Mouse (Mus musculus): ENCODE results near the gene Pcnx2. TPM values are rescaled to one million over a fixed set of nuclear protein-coding genes. Genes with fewer than 3 reads are reported as not detected.

The Pcnx2 gene
- total and polyA plus RNA-seq, 3 experiments = not detected

- in situ Hi-C loops (cut with MboI; ENCODE audit: low pct_ligation_motif_present, low pct_unique_long_range_greater_than_20kb, low sequenced_read_pairs) (loop anchor here (10.0 kb wide), 1 partner anchor 795 kb away; no protein-coding TSS in a partner anchor), dilution Hi-C loops (cut with MboI; ENCODE audit: extremely low pct_ligation_motif_present, extremely low pct_unique_long_range_greater_than_20kb, low sequenced_read_pairs) (no loop called here)
- H3K9ac ChIP-seq (ENCODE audit: insufficient read depth, low read depth) = no peak overlapping the region
- no peaks in the 10 kb centered on the region for H3K4me1 ChIP-seq (ENCODE audit: control insufficient read depth in 1 of 2, insufficient read depth in 2 of 2)
- TF ChIP-seq CHD1 (IDR thresholded peaks at IDR 0.05; ENCODE audit: low read depth, low read length) (no peak), MAFK (IDR thresholded peaks at IDR 0.05; ENCODE audit: insufficient replicate concordance, low read length) (no peak)
- peaks cover 4% of the 10 kb centered on the region for H3K27me3 ChIP-seq (replicated peaks)
- no peaks in the 10 kb centered on the region for H3K36me3 ChIP-seq (replicated peaks in 1 of 2; ENCODE audit: control insufficient read depth in 1 of 2, insufficient read depth in 1 of 2, low read length in 1 of 2)
- H3K27ac ChIP-seq (ENCODE audit: insufficient read depth, low read depth) = no peak overlapping the region
- H3K4me3 ChIP-seq (replicated peaks in 1 of 3; ENCODE audit: low read depth in 2 of 3, low read length in 2 of 3, poor library complexity in 1 of 3) = no peak overlapping the region
- H3K79me2 ChIP-seq (replicated peaks; ENCODE audit: control insufficient read depth, extremely low read depth, insufficient read depth, poor library complexity, severe bottlenecking) = no peaks in the 10 kb centered on the region
- no peaks in the 10 kb centered on the region for H3K9me3 ChIP-seq (replicated peaks; ENCODE audit: low read length)
- DNase-seq (ENCODE audit: extremely low read depth) = no peak
- no peak overlapping the region for H3K4me2 ChIP-seq (ENCODE audit: insufficient read depth, low read depth, poor library complexity, severe bottlenecking)
Measured at GRCm38 (mm10) chr8:125870179-125870702, 27.9 kb downstream of the Pcnx2 start.

- H3K9ac ChIP-seq (ENCODE audit: insufficient read depth, low read depth) = no peak overlapping the region
- no peak overlapping the region for H3K27ac ChIP-seq (ENCODE audit: insufficient read depth, low read depth)
- TF ChIP-seq CHD2 (IDR thresholded peaks at IDR 0.05; ENCODE audit: low read length) = no peak
- no peak for TF ChIP-seq ZNF384 (IDR thresholded peaks at IDR 0.05; ENCODE audit: low read depth, low read length)
- no peak for TF ChIP-seq CTCF (conservative IDR thresholded peaks at IDR 0.05 in 1 of 2, IDR thresholded peaks at IDR 0.05 in 1 of 2; ENCODE audit: low read depth in 2 of 2, low read length in 2 of 2)
- TF ChIP-seq IRF4 (IDR thresholded peaks at IDR 0.05; ENCODE audit: low read depth, low read length) = no peak
- no peak for TF ChIP-seq ZMIZ1 (IDR thresholded peaks at IDR 0.05; ENCODE audit: low read depth, low read length)
- TF ChIP-seq MAX (IDR thresholded peaks at IDR 0.05; ENCODE audit: low read length) = no peak
- TF ChIP-seq CHD1 (IDR thresholded peaks at IDR 0.05; ENCODE audit: low read depth, low read length) = no peak
- TF ChIP-seq UBTF (IDR thresholded peaks at IDR 0.05; ENCODE audit: low read depth, low read length) = no peak
- no peak for TF ChIP-seq NRF1 (IDR thresholded peaks at IDR 0.05; ENCODE audit: low read depth, low read length)
- no peak for TF ChIP-seq TCF12 (IDR thresholded peaks at IDR 0.05; ENCODE audit: low read depth, low read length)
- TF ChIP-seq MYC (IDR thresholded peaks at IDR 0.05; ENCODE audit: low read depth, low read length) = no peak
- no peak for TF ChIP-seq ZC3H11A (IDR thresholded peaks at IDR 0.05; ENCODE audit: low read depth, low read length)
- no peak for TF ChIP-seq HCFC1 (IDR thresholded peaks at IDR 0.05; ENCODE audit: low read depth, low read length)
- TF ChIP-seq POLR2AphosphoS2 (IDR thresholded peaks at IDR 0.05; ENCODE audit: low read depth, low read length) = no peak
- TF ChIP-seq MAFK (IDR thresholded peaks at IDR 0.05; ENCODE audit: insufficient replicate concordance, low read length) = no peak
- no peak for TF ChIP-seq RCOR1 (conservative IDR thresholded peaks at IDR 0.05; ENCODE audit: low read depth, low read length)
- no peak for TF ChIP-seq ETS1 (conservative IDR thresholded peaks at IDR 0.05; ENCODE audit: low read depth, low read length)
- peaks cover 2% of the 10 kb centered on the region for H3K27me3 ChIP-seq (replicated peaks)
- H3K4me1 ChIP-seq (ENCODE audit: control insufficient read depth in 1 of 2, insufficient read depth in 2 of 2) = 0 out of 4 replicates have a peak, but pooled peaks cover 0 to 2% of the 10 kb centered on the region in 2 experiments
- H3K36me3 ChIP-seq (replicated peaks in 1 of 2; ENCODE audit: control insufficient read depth in 1 of 2, insufficient read depth in 1 of 2, low read length in 1 of 2) = no peaks in the 10 kb centered on the region
- no peaks in the 10 kb centered on the region for H3K79me2 ChIP-seq (replicated peaks; ENCODE audit: control insufficient read depth, extremely low read depth, insufficient read depth, poor library complexity, severe bottlenecking)
- no peak overlapping the region for H3K4me2 ChIP-seq (ENCODE audit: insufficient read depth, low read depth, poor library complexity, severe bottlenecking)
- dilution Hi-C loops (cut with MboI; ENCODE audit: extremely low pct_ligation_motif_present, extremely low pct_unique_long_range_greater_than_20kb, low sequenced_read_pairs) = no loop called here
- no peaks in the 10 kb centered on the region for H3K9me3 ChIP-seq (replicated peaks; ENCODE audit: low read length)
- no peak for DNase-seq (ENCODE audit: extremely low read depth)
- in situ Hi-C loops (cut with MboI; ENCODE audit: low pct_ligation_motif_present, low pct_unique_long_range_greater_than_20kb, low sequenced_read_pairs) = loop anchor here (10.0 kb wide), 3 partner anchors 285 to 795 kb away; no protein-coding TSS in a partner anchor
- H3K4me3 ChIP-seq (replicated peaks in 1 of 3; ENCODE audit: low read depth in 2 of 3, low read length in 2 of 3, poor library complexity in 1 of 3) = no peak overlapping the region
Measured at GRCm38 (mm10) chr8:125869739-125870138, 28.4 kb downstream of the Pcnx2 start.
